ENCODE assay signal across 8 mouse cellular contexts in genomic region chr6:52418451-52419170, GRCm38 (mm10).
A peak's percentile ranks its signal among the peaks of the same experiment; 100 is the strongest.
DNase-seq lines count a peak whose midpoint lies in the region.

No protein-coding gene starts in this region.

- peak; percentile 35 for DNase-seq in adrenal gland, adult 2 months
- no peak for DNase-seq in adrenal gland, adult 8-10 months
- peak; percentile 81 for DNase-seq in gastrocnemius, adult 18-20 months (ENCODE audit: low spot score)
- peak; percentile 41 to 61 for DNase-seq in kidney, adult 8-10 months
- DNase-seq in lung, postnatal 25 days (ENCODE audit: low spot score) = peak; percentile 54
- no peak for DNase-seq in thymus, postnatal 25 days
- DNase-seq in retina, postnatal 1 day = no peak
- no peak for DNase-seq in right cerebral cortex, postnatal 25 days

Comparison
In these comparisons a context has a peak if more than half of its experiments do, and no peak if none do; other contexts are left out.
1. DNase-seq: peak in adrenal gland, adult 2 months (single experiment), gastrocnemius, adult 18-20 months (single experiment), kidney, adult 8-10 months (2 of 2) and lung, postnatal 25 days (single experiment); none in adrenal gland, adult 8-10 months (single experiment), thymus, postnatal 25 days (single experiment), retina, postnatal 1 day (single experiment) and right cerebral cortex, postnatal 25 days (single experiment).